Mouse (Mus musculus): ENCODE results near the gene Elovl2.
A peak's percentile ranks its signal among the peaks of the same experiment; 100 is the strongest.
"Not testable (repeated sequence)": the region's sequence is repeated elsewhere in the genome, so short reads cannot be mapped to it uniquely, and the experiment has no call there.

The Elovl2 gene

DNA sequence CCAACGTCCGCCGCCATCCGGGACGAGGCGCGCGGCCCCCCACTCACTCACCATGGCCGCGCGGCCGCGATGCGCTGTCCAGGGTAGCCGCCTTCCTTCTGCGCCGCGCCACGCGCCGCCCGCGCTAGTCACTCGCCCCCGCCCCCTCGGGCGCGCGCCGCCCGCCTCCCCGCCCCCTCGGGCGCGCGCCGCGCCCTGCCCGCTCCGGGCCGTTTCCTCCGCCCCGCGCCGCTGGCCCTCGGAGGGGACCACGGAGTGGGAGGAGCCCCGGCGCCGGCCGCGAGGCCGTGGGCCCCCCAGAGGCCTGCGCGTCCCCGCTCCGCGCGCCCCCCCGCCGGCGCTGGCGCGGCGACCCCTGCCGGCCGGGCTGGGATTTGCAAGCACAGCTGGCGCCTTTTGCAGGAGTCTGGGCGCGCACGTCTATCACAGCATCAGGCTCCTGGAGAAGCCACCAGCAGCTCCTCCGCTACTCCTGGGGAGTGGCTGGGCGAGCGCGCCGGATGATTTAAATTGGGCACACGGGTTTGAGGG, at the start of gene Elovl2:
Gene Elovl2, minus strand, starts transcription at position 102 of the 531 bp plus-strand sequence.
- peak; percentile 91 for DNase-seq

DNA sequence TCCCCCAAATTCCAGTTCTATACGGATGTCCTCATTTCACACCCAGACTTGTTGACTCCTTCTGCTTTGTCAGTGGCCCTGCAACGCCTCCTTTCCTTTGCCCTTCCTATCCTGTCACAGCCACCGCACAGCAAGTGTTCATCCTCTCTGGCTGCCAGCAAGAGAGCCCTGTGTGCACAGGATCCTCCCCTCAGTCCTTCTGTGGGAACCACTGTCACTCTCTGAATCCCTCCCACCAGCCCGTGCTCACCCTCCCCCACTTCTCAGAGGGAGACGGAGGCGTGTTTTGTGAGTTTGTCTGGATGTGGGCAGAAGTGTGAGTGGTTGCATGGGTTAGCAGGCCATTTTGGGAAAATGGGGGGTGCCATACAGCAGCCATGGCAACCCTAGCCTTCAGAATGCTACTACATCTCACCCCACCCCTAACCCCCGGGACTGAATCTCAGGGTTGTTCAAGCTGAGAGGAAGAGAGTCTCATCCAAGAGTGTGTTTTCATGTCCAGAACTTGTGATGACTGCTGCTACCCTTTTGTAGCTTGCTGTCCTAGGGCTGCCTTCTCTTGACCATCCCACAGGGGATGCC, 47.7 kb upstream of the Elovl2 start:
- DNase-seq: peak; percentile 21

DNA sequence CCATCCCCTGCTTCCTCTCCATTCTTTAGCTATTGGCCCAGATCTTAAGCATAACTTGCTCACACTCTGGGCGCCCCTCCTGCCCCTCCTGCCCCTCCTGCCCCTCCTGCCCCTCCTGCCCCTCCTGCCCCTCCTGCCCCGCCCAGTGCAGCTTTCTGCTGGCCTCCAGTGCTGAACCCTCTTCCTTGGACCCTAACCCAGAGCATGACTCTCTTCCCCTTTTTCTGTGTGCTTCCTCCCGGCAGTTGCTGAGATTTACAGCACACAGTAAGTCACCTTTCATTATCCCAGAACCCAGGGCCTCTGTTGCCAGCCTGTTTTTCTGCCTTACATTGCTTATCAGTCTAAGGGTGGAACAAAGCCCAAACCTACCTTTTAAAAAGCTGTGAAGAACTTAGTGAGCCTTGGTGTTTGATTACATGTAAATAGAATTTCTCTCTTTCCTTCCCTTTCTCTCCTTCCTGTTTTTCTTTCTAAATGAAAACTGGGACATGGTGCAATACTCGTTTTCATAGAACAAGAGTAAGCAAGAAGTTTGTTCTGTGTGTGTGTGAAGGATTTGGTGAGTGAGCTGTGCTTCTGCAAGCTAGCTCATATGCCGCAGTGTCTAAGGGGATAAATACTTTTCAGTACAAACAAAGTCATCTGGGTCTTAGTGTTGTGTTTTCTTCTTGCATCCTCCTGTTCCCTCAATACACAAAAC, 43.2 kb upstream of the Elovl2 start:
- DNase-seq: no peak

DNA sequence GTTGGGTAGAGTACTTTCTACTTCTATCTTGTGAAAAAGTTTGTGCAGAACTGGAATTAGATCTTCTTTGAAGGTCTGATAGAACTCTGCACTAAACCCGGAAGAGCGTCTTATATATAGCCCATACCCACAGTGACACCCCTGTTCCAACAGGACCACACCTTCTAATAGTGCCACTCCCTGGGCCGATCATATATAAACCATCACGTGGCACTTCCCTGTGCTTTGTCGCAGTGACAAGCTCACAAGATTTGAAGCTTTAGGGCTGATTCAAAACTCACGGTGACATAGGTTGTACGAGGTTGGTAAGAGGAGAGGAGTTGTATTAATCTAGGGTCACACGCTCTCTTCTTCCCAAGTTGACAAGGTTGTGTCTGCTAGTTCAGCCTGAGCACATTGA, 41.4 kb upstream of the Elovl2 start:
- not testable (repeated sequence) for DNase-seq

DNA sequence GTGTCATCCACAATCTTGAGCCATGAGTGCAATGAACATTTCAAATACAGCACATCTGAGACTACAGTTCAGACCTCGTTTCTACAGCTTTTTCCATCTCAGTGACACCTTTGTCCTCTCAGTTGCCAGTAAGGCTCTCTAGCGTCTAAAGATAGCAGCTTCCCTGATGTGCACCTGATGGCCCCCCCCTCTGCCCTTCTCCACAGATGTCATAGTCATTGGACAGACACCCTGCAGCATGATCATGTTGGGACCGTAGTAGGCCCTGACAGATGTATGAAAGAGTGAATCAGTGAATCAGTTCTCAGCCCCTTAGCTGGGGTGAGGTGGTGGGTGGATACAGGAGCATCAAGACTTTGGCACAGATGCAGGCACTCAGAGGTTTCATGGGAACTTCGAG, 37.6 kb upstream of the Elovl2 start:
- no peak for DNase-seq

DNA sequence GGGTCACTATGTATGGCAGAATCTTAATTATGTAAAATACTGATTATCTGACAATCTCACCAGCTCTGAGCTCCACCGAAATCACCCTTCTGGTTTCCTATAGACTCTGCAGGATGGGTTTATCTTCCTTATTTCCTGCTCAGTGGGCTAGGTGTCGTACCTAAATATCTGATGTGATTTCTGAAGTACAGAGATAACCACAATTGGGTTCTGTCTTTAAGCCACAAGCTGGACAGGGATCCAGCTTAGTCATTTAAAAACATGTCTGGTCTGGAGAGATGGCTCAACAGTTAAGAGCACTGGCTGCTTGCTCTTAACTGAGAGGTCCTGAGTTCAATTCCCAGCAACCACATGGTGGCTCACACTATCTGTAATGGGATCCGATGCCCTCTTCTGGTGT, 36.8 kb upstream of the Elovl2 start:
- no peak for DNase-seq

DNA sequence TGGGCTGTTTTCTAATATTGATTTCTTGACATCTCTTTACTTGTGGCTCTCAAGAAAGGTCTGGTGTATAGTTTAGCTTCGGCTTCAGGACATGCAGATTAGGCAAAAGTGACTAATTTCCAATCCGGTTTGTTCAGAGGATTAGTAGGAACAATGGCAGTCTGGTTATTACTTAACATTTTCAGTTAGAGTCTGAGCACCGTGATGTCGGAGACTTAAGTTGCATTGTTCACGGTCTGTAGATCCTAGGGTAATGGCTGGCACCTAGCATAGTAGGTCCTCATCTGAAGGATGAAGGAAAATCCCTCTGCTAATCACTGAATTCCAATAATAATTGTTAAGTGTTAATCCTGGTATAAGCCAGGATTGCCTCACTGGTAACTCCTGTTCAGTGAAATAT, 35.9 kb upstream of the Elovl2 start:
- no peak for DNase-seq

DNA sequence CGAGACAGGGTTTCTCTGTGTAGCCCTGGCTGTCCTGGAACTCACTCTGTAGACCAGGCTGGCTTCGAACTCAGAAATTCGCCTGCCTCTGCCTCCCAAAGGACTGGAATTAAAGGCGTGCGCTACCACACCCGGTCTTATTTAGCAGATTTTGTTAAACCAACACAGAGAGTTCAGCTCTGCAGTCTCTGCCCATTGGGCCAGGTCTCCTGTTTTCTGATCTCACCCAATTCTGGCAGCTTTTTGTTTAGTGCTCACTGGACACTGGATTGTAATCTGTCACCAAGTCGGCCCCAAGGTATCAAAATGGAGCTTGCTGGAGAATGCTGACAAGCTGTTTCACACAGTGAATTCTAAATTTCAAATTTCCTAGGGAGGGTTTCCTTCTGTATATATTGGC, 32.5 kb upstream of the Elovl2 start:
- DNase-seq: no peak

DNA sequence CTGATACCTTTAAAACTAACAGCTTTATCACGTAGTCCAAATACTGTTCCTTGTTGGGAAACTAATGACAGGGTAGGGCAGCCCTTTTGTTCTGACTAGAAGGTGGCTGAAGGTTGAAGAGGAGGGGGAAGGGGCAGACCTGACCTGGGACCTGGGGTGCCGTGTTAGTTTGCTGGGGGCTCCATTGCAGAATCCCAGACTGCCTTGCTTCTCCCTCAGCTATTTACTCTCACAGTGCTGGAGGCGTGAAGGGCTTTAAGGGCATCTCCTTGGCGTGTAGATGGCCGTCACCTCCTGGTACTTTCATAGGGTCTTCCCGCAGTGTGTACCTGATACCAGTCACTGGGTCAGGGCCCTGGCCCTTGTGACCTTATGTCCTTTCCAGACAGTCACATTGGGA, 31.9 kb upstream of the Elovl2 start:
- DNase-seq: no peak

DNA sequence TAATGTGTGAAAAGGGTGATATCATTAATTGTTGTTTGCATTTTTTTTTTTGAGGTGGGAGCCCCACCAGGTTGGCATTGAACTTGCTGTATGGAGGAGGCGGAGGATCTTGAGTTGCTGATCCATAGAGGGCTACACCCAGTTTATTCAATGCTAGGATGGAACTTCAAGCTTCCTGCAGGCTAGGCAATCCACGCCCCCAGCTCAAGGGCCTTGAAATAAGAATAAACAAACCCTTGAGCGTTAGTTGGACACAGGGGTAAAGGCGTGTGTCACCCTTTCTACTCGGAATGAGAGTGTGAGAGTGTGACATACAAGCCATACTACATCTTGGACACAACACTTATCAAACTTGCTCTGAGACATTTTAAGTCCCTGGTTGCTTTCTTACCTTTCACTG, 31.5 kb upstream of the Elovl2 start:
- no peak for DNase-seq

DNA sequence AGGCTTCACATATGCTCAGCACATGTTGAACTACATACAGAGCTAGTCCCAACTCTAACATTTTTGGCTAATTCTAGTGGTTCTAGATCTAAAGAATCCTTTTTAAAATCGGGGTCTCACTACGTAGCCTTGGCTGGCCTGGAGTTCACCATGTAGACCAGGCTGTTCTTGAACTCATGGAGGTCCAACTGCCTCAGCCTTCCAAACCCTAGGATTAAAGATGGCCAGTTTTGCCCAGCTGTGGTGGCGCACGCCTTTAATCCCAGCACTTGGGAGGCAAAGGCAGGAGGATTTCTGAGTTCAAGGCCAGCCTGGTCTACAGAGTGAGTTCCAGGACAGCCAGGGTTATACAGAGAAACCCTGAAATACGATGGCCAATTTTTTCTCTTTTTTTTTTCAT, 31.0 kb upstream of the Elovl2 start:
- DNase-seq: not testable (repeated sequence)

DNA sequence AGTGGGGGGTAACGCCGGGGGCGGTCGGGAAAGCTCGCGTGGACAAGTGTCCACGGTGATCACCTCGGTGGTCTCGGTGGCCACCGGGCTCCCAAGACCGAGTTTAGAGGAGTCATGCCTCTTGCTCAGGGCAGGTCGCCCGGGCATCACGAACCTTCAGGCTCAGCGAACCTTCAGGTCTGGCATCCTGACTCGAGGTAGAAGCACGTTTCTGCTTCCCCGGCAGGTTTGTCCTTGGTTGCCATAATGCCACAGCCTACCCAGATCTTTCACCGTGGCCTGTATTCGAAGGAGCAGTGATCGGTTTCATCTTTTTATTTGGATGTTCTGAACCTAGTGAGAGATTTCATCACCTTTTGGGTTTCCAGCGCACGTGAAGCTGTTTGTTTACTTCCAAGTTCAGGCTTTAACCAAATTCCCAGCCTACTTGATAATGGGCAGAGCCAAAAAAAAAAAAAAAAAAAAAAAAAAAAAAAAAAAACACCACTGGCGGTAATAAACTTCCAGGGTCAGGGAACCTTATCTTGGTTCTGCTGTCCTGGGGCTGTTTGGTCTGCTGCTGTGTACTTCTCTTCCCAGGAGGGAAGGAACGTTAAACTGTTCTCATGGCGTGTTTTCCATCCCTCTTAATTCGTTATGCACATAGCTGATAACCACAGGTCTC, 30.2 kb upstream of the Elovl2 start:
- no peak for DNase-seq

DNA sequence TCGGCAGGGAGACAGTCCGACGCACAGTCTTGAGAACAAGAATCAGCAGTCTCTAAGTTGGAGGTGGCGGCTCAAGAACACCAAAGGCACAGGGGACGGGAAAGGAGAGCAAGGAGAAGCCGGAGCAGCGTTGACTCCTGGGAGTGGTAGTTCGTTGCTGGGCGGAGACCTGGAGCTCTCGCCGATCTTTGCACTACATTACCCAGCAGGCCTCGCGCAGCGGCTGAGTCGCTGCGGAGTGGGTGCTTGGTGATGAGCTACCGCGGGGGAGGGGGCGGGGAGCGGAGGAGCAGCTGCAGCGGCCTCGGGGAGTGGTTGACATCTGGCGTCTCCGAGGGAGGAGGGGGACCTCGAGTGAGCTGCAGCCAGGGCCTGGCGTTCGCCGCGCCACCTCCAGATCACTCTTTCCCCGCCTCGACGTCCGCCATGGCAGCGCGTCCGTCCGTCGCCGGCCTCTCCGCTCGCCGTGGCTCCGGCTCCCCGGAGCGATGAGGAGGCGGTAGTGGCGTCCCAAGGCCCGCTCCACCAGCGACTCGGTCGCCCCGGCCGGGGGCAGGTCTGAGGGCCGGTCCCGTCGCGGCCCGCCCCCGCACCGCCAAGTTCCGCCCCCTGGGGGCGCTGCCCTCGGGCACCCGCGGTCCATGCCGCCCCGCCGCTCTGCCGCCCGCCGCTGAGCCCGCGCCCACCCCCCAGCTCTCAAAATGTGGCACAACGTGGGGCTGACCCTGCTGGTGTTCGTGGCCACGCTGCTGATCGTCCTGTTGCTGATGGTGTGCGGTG, 29.5 kb upstream of the Elovl2 start, which contains the start of gene Smim13:
Gene Smim13, plus strand, starts transcription at position 307 of the 780 bp plus-strand sequence.
- peak; percentile 96 for DNase-seq

DNA sequence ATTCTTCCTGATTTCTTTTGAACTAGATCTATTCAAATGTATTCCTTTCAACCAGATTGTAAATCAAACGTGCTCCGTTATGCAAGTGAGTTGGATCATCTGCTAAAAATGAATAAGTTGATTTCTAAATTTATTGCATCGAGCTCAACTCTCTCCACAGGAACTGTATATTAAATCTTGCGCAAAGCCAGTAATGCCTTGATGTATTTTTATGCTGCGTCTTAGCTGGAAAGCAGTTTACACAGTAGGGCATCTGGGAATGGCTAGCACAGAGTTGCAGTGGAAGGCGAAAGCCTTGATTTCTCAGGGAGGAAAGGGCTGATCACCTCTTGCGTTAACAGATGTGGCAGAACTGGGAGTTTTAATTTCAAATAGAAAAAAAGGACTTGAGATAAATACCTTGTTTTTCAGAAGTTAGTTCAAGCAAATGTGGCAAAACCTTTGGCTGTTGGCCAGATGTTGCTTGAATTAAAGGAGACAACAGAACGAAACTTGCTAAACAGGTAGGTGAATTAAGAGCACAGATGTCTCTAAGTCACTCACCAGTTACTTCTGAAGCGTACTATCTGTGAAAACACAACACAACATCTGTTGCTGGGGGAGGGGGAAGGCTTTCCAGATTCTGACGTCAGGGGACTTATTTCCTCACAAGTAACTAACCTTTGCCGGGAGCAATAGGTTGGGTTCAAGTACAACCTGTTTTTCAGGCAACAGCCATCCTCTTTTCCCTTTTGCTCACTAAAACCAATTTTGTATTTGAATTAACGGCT, 28.7 kb upstream of the Elovl2 start:
- DNase-seq: peak; percentile 47

DNA sequence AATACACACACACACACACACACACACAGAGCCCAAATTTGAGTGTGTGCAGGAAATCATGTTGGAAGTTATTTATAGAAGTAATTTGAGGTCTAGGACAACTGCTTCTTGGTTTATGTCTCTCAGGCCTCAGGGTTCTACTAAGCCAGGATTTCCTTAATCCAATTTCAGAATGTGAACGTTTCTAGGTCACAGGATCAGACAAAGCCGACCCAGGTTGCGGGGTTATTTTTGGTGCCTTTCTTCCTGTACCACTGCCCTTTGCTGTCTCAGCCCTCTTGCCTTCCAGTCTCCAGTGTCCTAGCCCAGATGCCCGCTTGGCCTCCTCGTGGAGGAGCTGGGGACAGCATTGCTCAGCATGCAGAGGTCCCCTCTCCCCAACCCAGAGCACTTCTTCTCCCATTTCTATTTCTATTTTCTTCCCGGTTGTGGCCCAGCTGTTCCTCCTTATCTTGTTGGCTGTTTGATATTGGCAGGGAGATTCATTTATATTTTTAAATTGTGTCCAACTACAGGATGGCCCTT, 24.2 kb upstream of the Elovl2 start:
- DNase-seq: peak; percentile 13

DNA sequence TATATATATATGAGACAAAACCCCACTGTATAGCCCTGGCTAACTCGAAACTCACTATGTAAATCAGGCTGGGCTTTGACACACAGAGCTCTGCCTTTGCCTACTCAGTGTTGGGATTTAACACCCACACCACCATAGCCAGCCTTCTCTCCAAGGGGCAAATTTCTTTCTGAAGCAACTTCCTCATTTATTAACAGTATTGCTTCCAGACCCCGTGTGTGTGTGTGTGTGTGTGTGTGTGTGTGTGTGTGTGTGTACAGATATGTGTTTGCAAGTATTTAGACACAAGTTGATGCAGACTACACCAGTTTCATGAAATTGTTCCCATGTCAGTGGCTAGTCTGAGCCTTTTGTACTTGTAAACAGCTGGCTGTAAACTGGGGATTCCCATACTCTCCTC, 21.4 kb upstream of the Elovl2 start:
- no peak for DNase-seq

DNA sequence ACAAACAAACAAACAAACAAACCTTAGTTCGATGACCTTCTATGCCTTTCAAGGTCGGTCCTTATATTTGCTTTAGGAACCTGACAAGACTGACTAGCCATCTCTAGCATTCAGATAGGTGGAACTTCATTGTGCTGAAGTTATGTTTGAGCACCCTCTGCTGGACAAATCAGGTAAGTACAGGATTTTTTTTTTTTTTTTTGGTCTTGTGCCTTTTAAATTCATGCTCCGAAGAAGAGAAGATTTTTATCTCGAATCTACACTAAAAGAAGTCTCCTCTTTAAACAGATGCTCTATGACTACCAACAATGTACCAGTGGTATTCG, 18.6 kb upstream of the Elovl2 start:
- no peak for DNase-seq

DNA sequence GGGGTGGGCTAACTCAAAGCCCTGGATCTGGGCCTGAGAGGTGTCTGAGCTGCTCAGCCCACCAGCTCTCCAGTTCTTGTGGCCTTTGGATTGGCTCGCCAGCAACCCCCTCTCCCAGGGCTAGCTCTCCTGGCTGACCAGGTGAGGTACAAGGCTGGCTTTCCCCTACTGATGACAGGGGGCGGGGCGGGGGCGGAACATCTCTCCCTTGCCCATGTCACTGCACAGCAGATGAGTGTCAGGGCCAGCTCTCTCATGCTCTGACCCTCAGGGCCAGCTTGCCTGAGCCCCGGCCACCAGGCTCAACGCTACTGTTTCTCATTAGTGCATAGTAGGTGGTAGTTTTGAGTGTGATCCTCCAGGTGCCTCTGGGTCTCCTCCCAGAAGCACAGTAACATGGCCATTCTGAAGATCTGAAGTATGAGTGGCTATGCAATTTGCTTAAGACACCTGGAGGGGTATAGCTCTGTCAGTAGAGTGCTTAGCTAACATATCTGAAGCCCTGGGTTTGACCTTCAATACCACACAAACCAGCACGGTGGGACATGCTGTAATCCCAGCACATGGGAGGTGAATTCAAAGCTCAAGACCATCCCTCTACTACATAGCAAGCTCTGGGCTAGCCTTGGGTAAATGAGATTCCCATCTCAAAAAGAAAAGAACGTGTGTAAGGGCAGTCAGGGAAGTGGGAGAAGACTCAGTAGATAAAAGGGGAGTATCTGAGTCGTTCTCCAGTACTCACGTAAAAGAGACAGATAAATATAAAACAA, 18.0 kb upstream of the Elovl2 start:
- DNase-seq: no peak

DNA sequence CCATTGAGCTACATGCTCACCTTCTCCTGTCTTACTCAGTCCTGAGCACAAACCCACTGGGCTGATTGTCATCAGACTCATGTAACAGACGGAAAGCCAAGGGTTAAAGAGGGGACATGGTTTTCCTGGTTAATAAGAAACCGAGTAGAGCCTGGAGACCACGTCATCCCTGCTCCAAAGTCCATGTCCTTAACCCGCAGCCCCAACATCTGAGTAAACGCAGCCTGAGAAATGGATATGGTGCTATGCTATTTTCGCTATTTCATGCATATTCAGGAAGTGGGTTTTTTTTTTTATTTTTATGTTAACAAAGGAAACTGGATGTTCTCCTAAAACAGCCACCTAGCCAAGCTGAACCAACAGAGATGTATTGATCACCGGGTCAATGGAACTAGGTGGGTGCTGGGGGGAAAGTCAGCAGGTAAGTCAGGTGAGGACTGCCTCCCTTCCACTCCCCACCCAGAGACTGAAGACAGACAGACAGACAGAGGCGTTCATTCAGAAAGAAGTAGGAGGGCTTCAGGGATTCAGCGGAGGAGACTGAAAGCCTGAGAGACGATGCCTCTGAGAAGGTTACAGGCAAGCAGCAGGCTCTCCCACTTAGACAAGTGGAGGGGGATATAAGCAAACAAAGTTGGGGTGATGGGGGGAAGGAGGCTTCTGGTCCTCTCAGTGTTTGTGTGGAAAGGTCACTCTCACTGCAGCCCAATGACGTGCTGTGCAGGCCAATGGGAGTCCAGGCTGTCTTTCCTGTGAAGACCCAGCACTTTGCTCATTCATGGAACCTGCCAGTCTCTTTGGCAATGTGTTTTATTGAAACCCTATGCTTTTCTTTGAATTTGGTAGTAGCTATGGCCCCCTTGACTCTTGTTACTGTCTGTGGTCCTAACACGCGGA, 15.9 kb upstream of the Elovl2 start:
- peak; percentile 55 for DNase-seq

DNA sequence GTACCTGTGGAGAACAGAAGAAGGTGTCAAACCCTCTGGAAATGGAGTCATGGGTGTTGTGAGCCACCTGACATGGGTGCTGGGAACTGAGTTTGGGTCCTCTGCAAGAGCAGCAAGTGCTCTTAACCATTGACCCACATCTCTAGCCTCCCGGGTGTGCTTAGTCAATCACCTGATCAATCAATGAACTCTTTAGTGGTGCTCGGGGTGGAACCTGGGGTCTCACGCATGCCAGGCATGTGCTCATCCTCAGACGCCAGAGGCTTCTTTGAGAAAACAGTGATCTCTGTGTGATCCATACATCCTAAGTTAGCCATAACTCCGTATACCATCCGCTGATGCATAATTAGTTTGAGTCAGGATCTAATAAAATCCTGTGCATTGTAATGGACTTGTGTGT, 15.0 kb upstream of the Elovl2 start:
- DNase-seq: no peak

All from kidney, postnatal 10 days (tissue).